Mouse (Mus musculus) midbrain, embryonic 10.5 days (tissue): ENCODE measurements at regions not wholly inside any gene's neighbourhood (a gene's known extent, or its start where the extent isn't known, plus 50 kb on each side); places are given as distances from the start of the nearest gene placed in this dataset.

Source experiments
- DNase-seq: peaks from one replicate; pipeline ENCODE4 v3.0.0-alpha.2; 2017; ENCODE audit warnings: low spot score
- H3K27ac ChIP-seq: fragments of 300-500 bp; sonication (generic); replicated peaks from 2 replicates; pipeline ENCODE4 v1.5.1; 2016; ENCODE audit warnings: mild to moderate bottlenecking
- H3K27me3 ChIP-seq: fragments of 300-500 bp; sonication (generic); 2 replicates; pipeline ENCODE4 v1.6.1; 2016; ENCODE audit warnings: low read depth, mild to moderate bottlenecking; ENCODE audit not compliant: poor library complexity, severe bottlenecking
- H3K36me3 ChIP-seq: fragments of 300-500 bp; sonication (generic); 2 replicates; pipeline ENCODE4 v1.6.1; 2016; ENCODE audit warnings: mild to moderate bottlenecking, moderate library complexity
- H3K4me1 ChIP-seq: fragments of 300-500 bp; sonication (generic); 2 replicates; pipeline ENCODE4 v1.6.1; 2016
- H3K4me3 ChIP-seq: fragments of 300-500 bp; sonication (generic); 2 replicates; pipeline ENCODE4 v1.5.1; 2016; ENCODE audit warnings: mild to moderate bottlenecking, moderate library complexity
- H3K9me3 ChIP-seq: fragments of 300-500 bp; sonication (generic); replicated peaks from 2 replicates; pipeline ENCODE4 v1.6.1; 2016; ENCODE audit warnings: mild to moderate bottlenecking
- WGBS: fragments of 180-500 bp; shearing (Covaris S2); methylation state at CpG from one replicate; pipeline ENCODE4 v1.1.7; 2016; 5-methylcytosine and 5-hydroxymethylcytosine counted together

GRCm38 (mm10) chr16:93144033-93144432, 318.1 kb upstream of the Runx1 start:
- no peaks in the 10 kb centered on the region for H3K9me3 ChIP-seq
- no peak for DNase-seq
- H3K4me3 ChIP-seq = no peak overlapping the region
- H3K4me1 ChIP-seq = no peaks in the 10 kb centered on the region
- no peak overlapping the region for H3K27ac ChIP-seq
- no peaks in the 10 kb centered on the region for H3K36me3 ChIP-seq
- 0 out of 2 replicates have a peak, but pooled peaks cover 3% of the 10 kb centered on the region for H3K27me3 ChIP-seq
- WGBS = 93% methylated on average over 5 of the region's 5 CpGs

GRCm38 (mm10) chr16:93143164-93143563, 317.2 kb upstream of the Runx1 start:
- Histone ChIP-seq H3K4me1 (no peaks in the 10 kb centered on the region), H3K9me3 (no peaks in the 10 kb centered on the region), H3K36me3 (no peaks in the 10 kb centered on the region), H3K4me3 (no peak overlapping the region), H3K27me3 (0 out of 2 replicates have a peak, but pooled peaks cover 3% of the 10 kb centered on the region), H3K27ac (no peak overlapping the region)
- DNase-seq = no peak
- WGBS = 96% methylated on average over 10 of the region's 10 CpGs

GRCm38 (mm10) chr16:93141967-93142366, 316.0 kb upstream of the Runx1 start:
- H3K4me1 ChIP-seq = no peaks in the 10 kb centered on the region
- no peaks in the 10 kb centered on the region for H3K9me3 ChIP-seq
- no peak for DNase-seq
- no peaks in the 10 kb centered on the region for H3K36me3 ChIP-seq
- WGBS = 81% methylated on average over 6 of the region's 6 CpGs
- H3K4me3 ChIP-seq = no peak overlapping the region
- no peak overlapping the region for H3K27ac ChIP-seq
- 0 out of 2 replicates have a peak, but pooled peaks cover 3% of the 10 kb centered on the region for H3K27me3 ChIP-seq

GRCm38 (mm10) chr16:93140535-93141110, 314.7 kb upstream of the Runx1 start:
- Histone ChIP-seq H3K4me3 (no peak overlapping the region), H3K4me1 (no peaks in the 10 kb centered on the region), H3K27me3 (0 out of 2 replicates have a peak, but pooled peaks cover 3% of the 10 kb centered on the region), H3K9me3 (no peaks in the 10 kb centered on the region), H3K36me3 (no peaks in the 10 kb centered on the region), H3K27ac (no peak overlapping the region)
- 69% methylated on average over 15 of the region's 15 CpGs for WGBS
- DNase-seq = no peak

GRCm38 (mm10) chr16:93137249-93137648, 311.3 kb upstream of the Runx1 start:
- no peak overlapping the region for H3K27ac ChIP-seq
- 56% methylated on average over 1 of the region's 1 CpGs for WGBS
- no peaks in the 10 kb centered on the region for H3K36me3 ChIP-seq
- H3K27me3 ChIP-seq = 0 out of 2 replicates have a peak, but pooled peaks cover 3% of the 10 kb centered on the region
- no peak for DNase-seq
- H3K9me3 ChIP-seq = no peaks in the 10 kb centered on the region
- H3K4me1 ChIP-seq = no peaks in the 10 kb centered on the region
- H3K4me3 ChIP-seq = no peak overlapping the region

GRCm38 (mm10) chr16:93131404-93131803, 305.5 kb upstream of the Runx1 start:
- Histone ChIP-seq H3K9me3 (no peaks in the 10 kb centered on the region), H3K27me3 (no peaks in the 10 kb centered on the region), H3K36me3 (no peaks in the 10 kb centered on the region), H3K4me3 (no peak overlapping the region), H3K27ac (no peak overlapping the region), H3K4me1 (no peaks in the 10 kb centered on the region)
- WGBS = 91% methylated on average over 5 of the region's 5 CpGs
- no peak for DNase-seq

GRCm38 (mm10) chr16:93130622-93131021, 304.7 kb upstream of the Runx1 start:
- Histone ChIP-seq H3K36me3 (no peaks in the 10 kb centered on the region), H3K27ac (no peak overlapping the region), H3K4me1 (no peaks in the 10 kb centered on the region), H3K4me3 (no peak overlapping the region), H3K27me3 (no peaks in the 10 kb centered on the region), H3K9me3 (no peaks in the 10 kb centered on the region)
- DNase-seq = no peak
- 85% methylated on average over 6 of the region's 6 CpGs for WGBS

GRCm38 (mm10) chr16:93123707-93124106, 297.8 kb upstream of the Runx1 start:
- H3K27ac ChIP-seq = no peak overlapping the region
- no peaks in the 10 kb centered on the region for H3K36me3 ChIP-seq
- H3K4me3 ChIP-seq = no peak overlapping the region
- DNase-seq = no peak
- no peaks in the 10 kb centered on the region for H3K27me3 ChIP-seq
- WGBS = 78% methylated on average over 8 of the region's 8 CpGs
- no peaks in the 10 kb centered on the region for H3K9me3 ChIP-seq
- H3K4me1 ChIP-seq = no peaks in the 10 kb centered on the region

GRCm38 (mm10) chr16:93116111-93116969, 290.4 kb upstream of the Runx1 start:
- no peak overlapping the region for H3K4me3 ChIP-seq

GRCm38 (mm10) chr16:93110912-93111311, 285.0 kb upstream of the Runx1 start:
- H3K27me3 ChIP-seq = no peaks in the 10 kb centered on the region
- no peak for DNase-seq
- H3K36me3 ChIP-seq = no peaks in the 10 kb centered on the region
- no peak overlapping the region for H3K27ac ChIP-seq
- WGBS = 81% methylated on average over 3 of the region's 3 CpGs
- no peaks in the 10 kb centered on the region for H3K9me3 ChIP-seq
- H3K4me1 ChIP-seq = no peaks in the 10 kb centered on the region
- H3K4me3 ChIP-seq = no peak overlapping the region

More at GRCm38 (mm10) chr16:93116111-93116969, 290.4 kb upstream of the Runx1 start:
- Histone ChIP-seq H3K4me1 (no peaks in the 10 kb centered on the region), H3K9me3 (no peaks in the 10 kb centered on the region), H3K36me3 (no peaks in the 10 kb centered on the region), H3K27me3 (no peaks in the 10 kb centered on the region), H3K27ac (no peak overlapping the region)
- DNase-seq = no peak
- 89% methylated on average over 16 of the region's 16 CpGs for WGBS

GRCm38 (mm10) chr16:93110451-93110850, 284.5 kb upstream of the Runx1 start:
- Histone ChIP-seq H3K27me3 (no peaks in the 10 kb centered on the region), H3K9me3 (no peaks in the 10 kb centered on the region), H3K27ac (no peak overlapping the region), H3K36me3 (no peaks in the 10 kb centered on the region), H3K4me1 (no peaks in the 10 kb centered on the region), H3K4me3 (no peak overlapping the region)
- 84% methylated on average over 6 of the region's 6 CpGs for WGBS
- no peak for DNase-seq

GRCm38 (mm10) chr16:93109683-93110407, 283.9 kb upstream of the Runx1 start:
- DNase-seq = no peak
- WGBS = 91% methylated on average over 12 of the region's 12 CpGs

GRCm38 (mm10) chr16:93107524-93107845, 281.5 kb upstream of the Runx1 start:
- no peaks in the 10 kb centered on the region for H3K36me3 ChIP-seq
- H3K9me3 ChIP-seq = no peaks in the 10 kb centered on the region
- no peak for DNase-seq
- H3K4me1 ChIP-seq = no peaks in the 10 kb centered on the region
- no peak overlapping the region for H3K27ac ChIP-seq
- no peak overlapping the region for H3K4me3 ChIP-seq
- WGBS = 89% methylated on average over 5 of the region's 5 CpGs
- no peaks in the 10 kb centered on the region for H3K27me3 ChIP-seq

More at GRCm38 (mm10) chr16:93109683-93110407, 283.9 kb upstream of the Runx1 start:
- H3K27me3 ChIP-seq = no peaks in the 10 kb centered on the region
- H3K4me3 ChIP-seq = no peak overlapping the region
- no peaks in the 10 kb centered on the region for H3K36me3 ChIP-seq
- H3K27ac ChIP-seq = no peak overlapping the region
- H3K4me1 ChIP-seq = no peaks in the 10 kb centered on the region
- H3K9me3 ChIP-seq = no peaks in the 10 kb centered on the region
